Mouse (Mus musculus) mouse embryonic stem cell (cell line): ENCODE measurements around the gene Ager.

Experiments
- in situ Hi-C, 2 experiments: fragments of 300-500 bp; cut with MboI; formaldehyde crosslinking; loops; 1 replicate in 1 of 2; 3 replicates in 1 of 2; pipeline ENCODE4 v1.14.3; 2019 to 2020; ENCODE audit warnings: low sequenced_read_pairs in 2 of 2, low pct_unique_long_range_greater_than_20kb in 1 of 2, mixed read lengths in 1 of 2; ENCODE audit not compliant: unreplicated experiment in 1 of 2

Ager gene

DNA sequence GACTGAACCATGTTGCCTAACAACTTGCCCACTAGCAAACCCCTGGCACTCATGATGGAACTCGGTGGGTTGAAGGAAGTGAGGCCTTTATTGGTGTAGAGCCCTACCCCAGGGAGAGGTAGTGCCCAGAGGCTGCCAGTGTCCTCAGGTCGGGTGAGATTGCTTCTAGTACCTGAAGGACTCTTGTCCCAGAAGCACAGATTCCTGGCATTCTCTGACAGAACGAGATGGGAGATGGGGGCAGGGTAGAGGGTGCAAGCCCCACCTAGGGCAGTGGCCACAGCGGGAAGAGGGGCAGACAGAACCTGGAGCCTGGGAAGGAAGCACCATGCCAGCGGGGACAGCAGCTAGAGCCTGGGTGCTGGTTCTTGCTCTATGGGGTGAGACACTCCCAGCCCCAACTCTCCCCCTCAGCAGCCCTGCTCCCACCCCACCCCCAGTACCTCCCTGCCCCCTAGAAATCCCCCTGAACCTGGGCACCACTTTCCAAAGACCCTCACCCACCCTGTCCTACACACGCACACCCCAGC lies at the start of gene Ager:
Ager (plus strand) TSS at position 297 of the 530 bp plus-strand sequence.
- in situ Hi-C loops, result no loop called here

GRCm38 (mm10) chr17:34549156-34549555 lies 48.5 kb upstream of the Ager start:
- in situ Hi-C loops, result no loop called here

- in situ Hi-C loops, result loop anchor here in 1 of 2 experiments (10.0 kb wide), 1 partner anchor 105 kb away; no protein-coding TSS in a partner anchor
Observed at GRCm38 (mm10) chr17:34549843-34550242, 47.8 kb upstream of the Ager start.

- in situ Hi-C loops, result loop anchor here in 1 of 2 experiments (10.0 kb wide), 1 partner anchor 111 kb away; no protein-coding TSS in a partner anchor
Observed at GRCm38 (mm10) chr17:34555483-34555882, 42.2 kb upstream of the Ager start.

GRCm38 (mm10) chr17:34556406-34556805 lies 41.3 kb upstream of the Ager start:
- in situ Hi-C loops, result loop anchor here in 1 of 2 experiments (10.0 kb wide), 1 partner anchor 112 kb away; no protein-coding TSS in a partner anchor

DNA sequence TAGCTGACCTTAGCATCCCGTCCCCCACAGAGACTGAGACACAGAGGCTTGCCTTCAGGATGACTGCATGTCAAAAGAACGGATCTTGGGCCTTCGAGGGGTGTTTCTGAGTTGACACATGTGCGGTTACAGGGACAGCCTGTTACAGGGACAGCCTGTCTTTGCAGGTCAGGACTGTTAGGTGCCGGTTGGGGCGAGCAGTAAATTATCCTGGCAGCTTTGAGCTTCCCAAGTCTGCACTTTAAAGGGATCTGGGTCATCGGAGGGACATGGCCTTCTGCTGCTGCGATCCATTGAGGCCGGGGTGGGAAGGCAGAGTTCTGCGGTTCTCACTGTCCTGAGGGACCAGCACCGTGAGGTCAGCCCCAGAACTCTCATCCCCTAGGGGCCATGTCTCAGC lies 40.3 kb upstream of the Ager start:
- in situ Hi-C loops, result loop anchor here in 1 of 2 experiments (10.0 kb wide), 1 partner anchor 113 kb away; no protein-coding TSS in a partner anchor

- in situ Hi-C loops, result loop anchor here in 1 of 2 experiments (10.0 kb wide), 1 partner anchor 114 kb away; no protein-coding TSS in a partner anchor
Observed at GRCm38 (mm10) chr17:34559116-34559515, 38.5 kb upstream of the Ager start.

GRCm38 (mm10) chr17:34559895-34560294 lies 37.8 kb upstream of the Ager start:
- in situ Hi-C loops, result loop anchor here in 1 of 2 experiments (10.0 kb wide), 1 partner anchor 115 kb away; no protein-coding TSS in a partner anchor

GRCm38 (mm10) chr17:34560438-34560837 lies 37.2 kb upstream of the Ager start:
- in situ Hi-C loops, result no loop called here

- in situ Hi-C loops, result no loop called here
Observed at GRCm38 (mm10) chr17:34561200-34561599, 36.5 kb upstream of the Ager start.

GRCm38 (mm10) chr17:34562595-34562994 lies 35.1 kb upstream of the Ager start:
- in situ Hi-C loops, result no loop called here

GRCm38 (mm10) chr17:34563354-34563753 lies 34.3 kb upstream of the Ager start:
- in situ Hi-C loops, result no loop called here

DNA sequence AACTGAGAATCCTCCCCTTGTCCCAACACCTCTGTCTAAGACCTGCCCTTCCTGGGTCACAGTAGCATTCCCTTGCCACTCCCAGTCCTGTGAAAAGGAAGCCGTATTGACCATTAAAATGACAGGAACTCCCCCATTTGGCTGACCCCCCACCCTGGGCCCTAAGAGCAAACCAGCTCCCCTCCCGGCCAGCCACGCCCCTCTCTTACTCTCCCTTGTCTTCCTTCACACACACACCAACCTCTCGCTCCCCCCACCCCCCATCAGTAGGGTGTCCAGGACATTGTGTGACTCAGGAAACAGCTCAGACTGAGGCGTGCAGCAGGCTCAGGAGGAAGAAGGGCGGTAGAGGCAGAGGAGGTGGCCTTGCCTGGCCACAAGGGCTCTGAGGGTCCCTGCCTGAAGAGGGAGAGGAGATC lies 33.6 kb upstream of the Ager start, which contains the start of gene Notch4:
Notch4 (plus strand) TSS at position 266 of the 419 bp plus-strand sequence.
- in situ Hi-C loops, result no loop called here

- in situ Hi-C loops, result no loop called here
Observed at GRCm38 (mm10) chr17:34564796-34565195, 32.9 kb upstream of the Ager start.

GRCm38 (mm10) chr17:34567311-34567710 lies 30.4 kb upstream of the Ager start:
- in situ Hi-C loops, result no loop called here

DNA sequence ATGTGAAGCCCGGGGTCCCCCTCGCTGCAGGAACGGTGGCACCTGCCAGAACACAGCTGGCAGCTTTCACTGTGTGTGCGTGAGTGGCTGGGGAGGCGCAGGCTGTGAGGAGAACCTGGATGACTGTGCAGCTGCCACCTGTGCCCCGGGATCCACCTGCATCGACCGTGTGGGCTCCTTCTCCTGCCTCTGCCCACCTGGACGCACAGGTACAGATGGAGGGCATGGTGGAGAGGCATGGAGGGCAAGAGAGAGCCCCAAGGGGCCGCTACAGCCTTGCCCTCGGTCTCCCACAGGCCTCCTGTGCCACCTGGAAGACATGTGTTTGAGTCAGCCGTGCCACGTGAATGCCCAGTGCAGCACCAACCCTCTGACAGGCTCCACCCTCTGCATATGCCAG lies 29.2 kb upstream of the Ager start:
- in situ Hi-C loops, result no loop called here

- in situ Hi-C loops, result no loop called here
Observed at GRCm38 (mm10) chr17:34569919-34570318, 27.7 kb upstream of the Ager start.

GRCm38 (mm10) chr17:34571875-34572274 lies 25.8 kb upstream of the Ager start:
- in situ Hi-C loops, result no loop called here

GRCm38 (mm10) chr17:34572361-34572760 lies 25.3 kb upstream of the Ager start:
- in situ Hi-C loops, result no loop called here

GRCm38 (mm10) chr17:34576577-34576976 lies 21.1 kb upstream of the Ager start:
- in situ Hi-C loops, result loop anchor here in 1 of 2 experiments (5.0 kb wide), 1 partner anchor 51 kb away; the partner anchor contains the start of genes Ppt2 and Prrt1
